Mouse (Mus musculus) midbrain, embryonic 14.5 days (tissue): ENCODE results near the gene Grsf1. TPM values are rescaled to one million over a fixed set of nuclear protein-coding genes. Genes with fewer than 3 reads are reported as not detected.
A peak's percentile ranks its signal among the peaks of the same experiment; 100 is the strongest.

Experiments
- ATAC-seq: fragments of 200-750 bp; cut with Nextera tagmentation; 2 replicates; pipeline ENCODE4 v1.8.0; 2017; ENCODE audit warnings: moderate number of reproducible peaks, moderate library complexity; ENCODE audit not compliant: low FRiP score, low TSS enrichment
- DNase-seq: peaks from one replicate; pipeline ENCODE4 v3.0.0-alpha.2; 2015
- H3K27ac ChIP-seq: fragments of 300-500 bp; sonication (generic); replicated peaks from 2 replicates; pipeline ENCODE4 v1.5.1; 2014; ENCODE audit warnings: mild to moderate bottlenecking, low read depth, low read length, moderate library complexity
- H3K27me3 ChIP-seq: fragments of 300-500 bp; sonication (generic); 2 replicates; pipeline ENCODE4 v1.6.1; 2014; ENCODE audit warnings: low read length, control low read depth, mixed read lengths; ENCODE audit not compliant: control insufficient read depth, insufficient read depth
- H3K36me3 ChIP-seq: fragments of 300-500 bp; sonication (generic); 2 replicates; pipeline ENCODE4 v1.6.1; 2014; ENCODE audit warnings: low read length, control low read depth; ENCODE audit not compliant: control insufficient read depth, insufficient read depth
- H3K4me1 ChIP-seq: fragments of 300-500 bp; sonication (generic); 2 replicates; pipeline ENCODE4 v1.6.1; 2014; ENCODE audit warnings: mild to moderate bottlenecking, antibody characterized with exemption, low read length, control low read depth; ENCODE audit not compliant: control insufficient read depth, insufficient read depth
- H3K4me2 ChIP-seq: fragments of 300-500 bp; sonication (generic); 2 replicates; pipeline ENCODE4 v1.6.1; 2014; ENCODE audit warnings: mild to moderate bottlenecking, low read length, moderate library complexity
- H3K4me3 ChIP-seq: fragments of 300-500 bp; sonication (generic); replicated peaks from 2 replicates; pipeline ENCODE4 v1.5.1; 2014; ENCODE audit warnings: low read depth, low read length
- H3K9ac ChIP-seq: fragments of 300-500 bp; sonication (generic); replicated peaks from 2 replicates; pipeline ENCODE4 v1.6.1; 2014; ENCODE audit warnings: mild to moderate bottlenecking, low read length, moderate library complexity
- H3K9me3 ChIP-seq: fragments of 300-500 bp; sonication (generic); 2 replicates; pipeline ENCODE4 v1.6.1; 2016; ENCODE audit warnings: low read length, control low read depth, mixed read lengths; ENCODE audit not compliant: control insufficient read depth
- WGBS: fragments of 180-500 bp; shearing (Covaris S2); extraction: QIAGEN DNeasy Blood & Tissue Kit; methylation state at CpG from one replicate; pipeline ENCODE4 v1.1.7; 2014; 5-methylcytosine and 5-hydroxymethylcytosine counted together
- polyA plus RNA-seq: library from polyadenylated mRNA; unstranded; fragments of >200 nt; fragmentation: Nextera tagmentation; extraction: Ambion mirVana; gene quantifications from 2 replicates; pipeline ENCODE4 v1.2.1, GENCODE M21; 2014

Grsf1 gene
- polyA plus RNA-seq, 1 experiment from 2014 or later, result 82.7 TPM

DNA sequence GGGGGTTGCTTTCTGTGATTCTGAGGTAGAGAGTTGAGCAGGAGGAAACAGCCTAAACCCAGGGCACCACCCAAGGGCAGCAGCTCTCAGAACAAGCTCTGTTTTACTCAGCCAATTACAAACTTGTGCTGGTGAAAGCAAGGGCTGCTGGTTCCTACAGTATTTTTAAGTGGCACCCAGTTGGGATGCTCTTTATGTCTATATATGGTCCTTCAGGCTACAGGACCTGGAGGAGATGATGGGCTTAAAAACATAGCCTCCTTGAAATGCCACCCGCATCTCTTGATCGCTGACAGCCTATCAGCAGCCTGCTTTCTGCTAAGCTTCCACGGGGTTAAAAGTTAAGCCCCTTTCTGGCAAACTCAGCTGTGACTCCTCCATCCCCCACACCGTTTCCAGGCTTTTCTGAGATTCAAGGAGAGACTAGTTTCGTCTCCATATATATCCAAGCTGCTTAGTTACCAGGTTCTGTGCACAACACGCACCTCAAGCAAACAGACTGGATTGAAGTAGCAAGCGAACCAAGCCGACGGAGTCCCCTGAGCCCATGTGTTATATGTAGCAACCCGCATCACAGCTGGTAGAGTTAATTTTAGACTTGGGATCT is 35.8 kb upstream of the Grsf1 start:
- 15% methylated on average over 10 of the region's 10 CpGs for WGBS
- DNase-seq, result peak; percentile 42
- peak overlapping the region; percentile 13; the same call in 1 of the 2 replicates for H3K4me2 ChIP-seq
- H3K36me3 ChIP-seq, result no peaks in the 10 kb centered on the region
- no peak overlapping the region for H3K9ac ChIP-seq
- H3K4me1 ChIP-seq, result peaks cover 10% of the 10 kb centered on the region; the same call in 1 of the 2 replicates
- ATAC-seq, result peak; percentile 34; the same call in 1 of the 2 replicates
- no peak overlapping the region for H3K27ac ChIP-seq
- H3K27me3 ChIP-seq, result no peaks in the 10 kb centered on the region
- H3K4me3 ChIP-seq, result no peak overlapping the region
- no peaks in the 10 kb centered on the region for H3K9me3 ChIP-seq

DNA sequence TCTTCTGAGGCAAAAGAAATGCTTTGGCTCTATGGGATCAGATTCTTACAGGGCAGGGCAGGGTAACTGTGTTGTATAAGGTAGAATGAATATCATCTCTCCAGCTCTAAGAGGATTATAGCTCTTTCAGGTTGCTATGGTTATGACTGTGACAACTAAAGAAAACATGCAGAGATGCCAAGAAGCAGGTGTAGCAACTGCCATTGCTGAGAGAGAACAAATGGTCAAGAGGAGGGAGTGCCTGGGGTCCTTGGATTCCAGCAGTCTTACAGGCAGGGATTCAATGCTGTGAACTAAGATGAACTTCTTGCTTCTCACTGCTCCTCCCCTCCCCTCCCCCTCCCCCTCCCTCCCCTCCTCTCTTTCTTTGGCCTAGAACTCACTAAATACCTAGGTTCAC is 35.2 kb upstream of the Grsf1 start:
- Histone ChIP-seq H3K9ac (no peak overlapping the region), H3K4me1 (peaks cover 10% of the 10 kb centered on the region; the same call in 1 of the 2 replicates), H3K4me3 (no peak overlapping the region), H3K9me3 (no peaks in the 10 kb centered on the region), H3K36me3 (no peaks in the 10 kb centered on the region), H3K27ac (no peak overlapping the region), H3K4me2 (no peak overlapping the region), H3K27me3 (no peaks in the 10 kb centered on the region)
- ATAC-seq, result peak; percentile 37; the same call in 1 of the 2 replicates
- DNase-seq, result peak; percentile 28

DNA sequence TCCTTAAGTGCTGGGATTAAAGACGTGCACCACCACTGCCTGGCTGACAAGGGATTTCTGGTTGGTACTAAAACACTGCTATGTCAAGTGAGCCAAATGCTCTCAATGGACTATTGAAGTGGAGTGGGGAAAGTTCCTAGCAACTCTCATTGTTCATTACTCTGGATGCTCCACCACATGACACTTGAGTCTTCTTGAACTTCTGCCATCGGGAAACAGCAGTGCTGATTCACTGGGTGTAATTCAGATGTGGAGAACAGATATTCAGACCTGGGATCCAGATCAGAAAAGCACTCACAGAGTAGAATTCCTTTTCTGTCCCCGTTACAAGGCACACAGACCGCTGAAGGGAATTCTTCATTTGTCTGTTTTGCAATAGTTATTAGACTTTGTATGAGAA is 27.6 kb upstream of the Grsf1 start:
- Histone ChIP-seq H3K36me3 (no peaks in the 10 kb centered on the region), H3K4me2 (no peak overlapping the region), H3K9me3 (no peaks in the 10 kb centered on the region), H3K4me3 (no peak overlapping the region), H3K27ac (no peak overlapping the region), H3K27me3 (no peaks in the 10 kb centered on the region), H3K9ac (no peak overlapping the region), H3K4me1 (no peaks in the 10 kb centered on the region)
- ATAC-seq (no peak), DNase-seq (no peak)
- WGBS, result 84% methylated on average over 4 of the region's 4 CpGs

DNA sequence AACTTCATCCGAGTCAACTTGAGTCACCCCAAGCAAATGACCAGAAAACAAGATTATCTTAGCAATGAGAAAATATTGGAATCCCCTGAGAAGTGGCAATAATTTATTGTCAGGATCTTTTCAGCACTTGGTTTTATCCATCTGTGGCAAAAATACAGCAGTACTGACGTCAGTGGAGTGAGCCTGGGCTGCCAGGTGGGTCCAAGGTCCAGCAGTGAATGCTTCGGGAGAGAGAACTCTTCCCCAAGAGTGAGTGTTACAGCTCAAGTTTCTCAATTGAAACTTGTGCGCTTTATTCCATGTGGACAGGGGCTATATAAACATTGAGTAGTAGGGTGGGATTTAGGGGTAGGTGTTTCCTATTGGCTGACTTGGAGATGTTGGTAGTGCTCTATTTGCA is 26.1 kb upstream of the Grsf1 start:
- H3K36me3 ChIP-seq, result no peaks in the 10 kb centered on the region
- 77% methylated on average over 4 of the region's 4 CpGs for WGBS
- no peaks in the 10 kb centered on the region for H3K9me3 ChIP-seq
- DNase-seq (no peak), ATAC-seq (no peak)
- H3K27me3 ChIP-seq, result no peaks in the 10 kb centered on the region
- H3K4me1 ChIP-seq, result no peaks in the 10 kb centered on the region
- H3K9ac ChIP-seq, result no peak overlapping the region
- H3K4me2 ChIP-seq, result no peak overlapping the region
- no peak overlapping the region for H3K27ac ChIP-seq
- H3K4me3 ChIP-seq, result no peak overlapping the region

DNA sequence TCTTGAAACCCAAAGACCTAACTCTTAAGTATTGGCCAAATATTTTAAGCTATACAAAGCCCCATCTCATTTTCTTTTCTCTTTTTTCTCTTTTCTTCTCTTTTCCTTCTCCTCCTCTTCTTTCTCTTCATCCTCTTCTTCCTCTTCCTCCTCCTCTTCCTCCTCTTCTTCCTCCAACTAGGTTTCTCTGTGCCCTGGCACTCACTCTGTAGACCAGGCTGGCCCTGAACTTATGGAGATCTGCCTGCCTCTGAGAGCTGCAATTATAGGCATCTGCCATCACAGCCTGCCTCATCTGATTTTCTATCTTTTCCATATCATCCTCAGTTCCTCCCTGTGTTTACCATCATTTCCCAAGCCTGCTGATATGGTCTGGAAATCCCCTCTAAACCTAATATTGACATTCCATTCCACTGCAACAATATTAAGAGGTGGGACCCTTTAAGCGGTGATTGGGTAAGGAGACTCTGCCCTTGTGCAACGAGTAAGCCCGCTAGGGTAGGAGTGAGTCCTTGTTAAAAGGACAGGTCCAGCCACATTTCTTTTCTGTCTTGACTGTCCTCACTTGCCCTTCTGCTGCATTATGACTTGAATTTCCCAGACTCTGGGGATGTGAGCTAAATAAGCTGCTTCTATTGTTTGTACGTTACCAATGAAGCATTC is 23.4 kb upstream of the Grsf1 start:
- Histone ChIP-seq H3K36me3 (no peaks in the 10 kb centered on the region), H3K27ac (no peak overlapping the region), H3K4me1 (no peaks in the 10 kb centered on the region), H3K4me3 (no peak overlapping the region), H3K4me2 (no peak overlapping the region), H3K27me3 (no peaks in the 10 kb centered on the region), H3K9me3 (no peaks in the 10 kb centered on the region), H3K9ac (no peak overlapping the region)
- no peak for DNase-seq
- no peak for ATAC-seq
- 72% methylated on average over 4 of the region's 4 CpGs for WGBS

DNA sequence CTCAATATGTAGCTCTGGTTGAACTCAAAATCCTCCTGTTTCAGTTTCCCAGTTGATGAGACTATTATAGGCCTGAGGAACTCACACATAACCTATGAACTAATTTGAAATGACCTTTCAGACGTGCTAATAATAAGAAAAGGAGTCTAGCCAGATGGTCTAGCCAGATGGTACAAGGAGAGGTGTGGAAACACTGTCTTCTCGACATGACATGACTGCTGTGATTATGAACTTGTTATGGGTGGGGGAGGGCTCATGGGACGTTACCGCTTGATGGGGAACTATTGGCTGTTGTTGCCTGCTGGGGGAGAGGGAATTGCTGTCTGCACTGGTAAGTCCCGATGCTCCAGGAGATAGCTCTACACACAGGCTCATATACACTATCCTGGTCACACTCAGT is 21.3 kb upstream of the Grsf1 start:
- WGBS, result 78% methylated on average over 5 of the region's 5 CpGs
- Histone ChIP-seq H3K4me1 (no peaks in the 10 kb centered on the region), H3K9ac (no peak overlapping the region), H3K36me3 (no peaks in the 10 kb centered on the region), H3K27me3 (no peaks in the 10 kb centered on the region), H3K4me3 (no peak overlapping the region), H3K27ac (no peak overlapping the region), H3K9me3 (no peaks in the 10 kb centered on the region), H3K4me2 (no peak overlapping the region)
- DNase-seq (no peak), ATAC-seq (no peak)

DNA sequence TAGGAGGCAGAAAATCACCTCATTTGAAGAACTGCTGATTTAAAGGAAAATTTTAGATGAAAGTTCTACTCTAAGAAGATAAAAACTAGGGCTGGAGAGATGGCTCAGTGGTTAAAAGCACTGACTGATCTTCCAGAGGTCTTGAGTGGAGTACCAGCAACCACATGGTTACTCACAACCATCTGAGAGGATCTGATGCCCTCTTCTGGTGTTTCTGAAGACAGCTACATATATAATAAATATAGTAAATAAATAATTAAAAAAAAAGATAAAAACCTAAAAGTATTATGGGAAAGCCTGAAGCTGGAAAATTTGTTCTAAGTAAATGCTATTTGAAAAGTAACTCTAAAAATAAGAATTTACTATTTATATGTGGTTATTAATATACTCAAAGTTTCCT is 17.1 kb upstream of the Grsf1 start:
- Histone ChIP-seq H3K36me3 (no peaks in the 10 kb centered on the region), H3K9ac (no peak overlapping the region), H3K4me3 (no peak overlapping the region), H3K4me1 (no peaks in the 10 kb centered on the region), H3K4me2 (no peak overlapping the region), H3K27me3 (no peaks in the 10 kb centered on the region), H3K27ac (no peak overlapping the region), H3K9me3 (no peaks in the 10 kb centered on the region)
- ATAC-seq (no peak), DNase-seq (no peak)

DNA sequence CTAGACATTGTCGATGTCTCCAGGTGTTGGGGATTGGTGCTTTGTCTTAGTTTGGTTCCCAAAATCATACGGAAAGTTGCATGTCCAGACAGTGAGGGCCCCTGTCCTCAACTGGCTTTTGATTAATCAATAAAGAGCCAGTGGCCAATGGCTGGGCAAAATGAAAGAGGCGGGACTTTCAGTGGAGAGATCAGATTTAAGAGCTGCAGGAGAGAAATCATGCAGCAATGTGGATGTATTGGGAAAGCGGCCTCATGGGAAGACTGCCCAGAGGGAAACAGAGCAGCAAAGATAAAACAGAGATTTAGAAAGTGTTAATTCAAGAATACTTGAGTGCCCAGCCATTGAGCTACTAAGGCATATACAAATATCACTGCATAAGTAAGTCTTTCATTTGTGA is 16.6 kb upstream of the Grsf1 start:
- WGBS, result 75% methylated on average over 4 of the region's 4 CpGs
- no peak overlapping the region for H3K4me3 ChIP-seq
- DNase-seq, result no peak
- no peak overlapping the region for H3K4me2 ChIP-seq
- H3K36me3 ChIP-seq, result no peaks in the 10 kb centered on the region
- no peak overlapping the region for H3K9ac ChIP-seq
- no peak for ATAC-seq
- H3K27me3 ChIP-seq, result no peaks in the 10 kb centered on the region
- no peaks in the 10 kb centered on the region for H3K4me1 ChIP-seq
- H3K9me3 ChIP-seq, result no peaks in the 10 kb centered on the region
- H3K27ac ChIP-seq, result no peak overlapping the region

DNA sequence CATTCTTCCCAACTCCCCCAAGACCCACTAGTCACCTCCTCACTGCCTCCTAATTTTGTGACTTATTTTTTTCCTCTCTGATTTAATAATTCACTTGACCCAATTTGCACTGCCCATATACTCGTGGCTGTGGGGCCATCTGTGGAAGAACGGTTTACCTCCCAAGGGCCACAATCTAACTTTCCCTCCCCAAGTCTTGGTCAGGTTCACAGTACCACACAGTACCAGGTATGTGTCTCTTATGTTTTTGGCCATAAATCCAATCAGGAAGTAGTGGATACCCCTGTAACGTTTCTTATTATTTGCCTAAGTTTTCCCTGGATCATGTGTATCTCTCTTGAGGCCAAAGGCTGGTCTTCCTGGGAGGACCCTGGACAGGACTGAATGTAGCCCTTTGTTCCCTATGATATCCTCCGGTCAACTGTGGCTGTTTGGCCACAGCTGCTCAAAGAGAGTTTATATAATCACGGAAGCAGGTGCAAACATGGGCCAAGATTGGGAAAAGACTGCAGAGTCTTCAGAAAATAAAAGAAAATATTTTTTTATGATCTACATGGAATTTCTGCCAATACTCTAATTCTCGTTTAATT is 15.6 kb upstream of the Grsf1 start:
- H3K4me3 ChIP-seq, result no peak overlapping the region
- H3K27me3 ChIP-seq, result no peaks in the 10 kb centered on the region
- H3K27ac ChIP-seq, result no peak overlapping the region
- no peaks in the 10 kb centered on the region for H3K9me3 ChIP-seq
- no peak overlapping the region for H3K9ac ChIP-seq
- no peaks in the 10 kb centered on the region for H3K36me3 ChIP-seq
- H3K4me1 ChIP-seq, result no peaks in the 10 kb centered on the region
- ATAC-seq (no peak), DNase-seq (no peak)
- WGBS, result 88% methylated on average over 6 of the region's 6 CpGs
- no peak overlapping the region for H3K4me2 ChIP-seq
